Mouse (Mus musculus) kidney, postnatal 0 days (tissue): ENCODE measurements at regions not wholly inside any gene's neighbourhood (a gene's known extent, or its start where the extent isn't known, plus 50 kb on each side); places are given as distances from the start of the nearest gene placed in this dataset.
A peak's percentile ranks its signal among the peaks of the same experiment; 100 is the strongest.

Experiments used
- ATAC-seq: fragments of 200-750 bp; cut with Nextera tagmentation; replicated peaks from 2 replicates; pipeline ENCODE4 v1.8.0; 2017; ENCODE audit warnings: low read depth, moderate number of reproducible peaks, moderate TSS enrichment, moderate library complexity; ENCODE audit not compliant: low FRiP score
- DNase-seq: peaks from one replicate; pipeline ENCODE4 v3.0.0-alpha.2; 2016; ENCODE audit warnings: low spot score
- H3K27ac ChIP-seq: fragments of 300-500 bp; sonication (generic); 2 replicates; pipeline ENCODE4 v1.5.1; 2014; ENCODE audit warnings: mild to moderate bottlenecking
- H3K27me3 ChIP-seq: fragments of 300-500 bp; sonication (generic); 2 replicates; pipeline ENCODE4 v1.6.1; 2014; ENCODE audit warnings: low read length, mixed read lengths; ENCODE audit not compliant: insufficient read depth
- H3K36me3 ChIP-seq: fragments of 300-500 bp; sonication (generic); 2 replicates; pipeline ENCODE4 v1.6.1; 2014; ENCODE audit warnings: low read length, mixed read lengths; ENCODE audit not compliant: insufficient read depth
- H3K4me1 ChIP-seq: fragments of 300-500 bp; sonication (generic); replicated peaks from 2 replicates; pipeline ENCODE4 v1.6.1; 2014; ENCODE audit warnings: antibody characterized with exemption, low read length, mixed read lengths; ENCODE audit not compliant: insufficient read depth
- H3K4me2 ChIP-seq: fragments of 300-500 bp; sonication (generic); 2 replicates; pipeline ENCODE4 v1.6.1; 2014; ENCODE audit warnings: mild to moderate bottlenecking, low read length, moderate library complexity, mixed read lengths
- H3K4me3 ChIP-seq: fragments of 300-500 bp; sonication (generic); replicated peaks from 2 replicates; pipeline ENCODE4 v1.5.1; 2014; ENCODE audit warnings: low read depth, low read length
- H3K9ac ChIP-seq: fragments of 300-500 bp; sonication (generic); 2 replicates; pipeline ENCODE4 v1.6.1; 2014; ENCODE audit warnings: low read depth, low read length
- H3K9me3 ChIP-seq: fragments of 300-500 bp; sonication (generic); replicated peaks from 2 replicates; pipeline ENCODE4 v1.6.1; 2016; ENCODE audit warnings: low read length, inconsistent platforms, mixed read lengths
- CTCF ChIP-seq: IDR thresholded peaks from 2 replicates; pipeline ENCODE4 v1.5.1; 2016; ENCODE audit warnings: antibody characterized with exemption, low read depth, mild to moderate bottlenecking, moderate library complexity
- WGBS: fragments of 180-500 bp; shearing (Covaris S2); extraction: QIAGEN DNeasy Blood & Tissue Kit; methylation state at CpG from one replicate; pipeline ENCODE4 v1.1.7; 2014; 5-methylcytosine and 5-hydroxymethylcytosine counted together

GRCm38 (mm10) chr15:96178374-96179109, 108.8 kb upstream of the Arid2 start:
- 73% methylated on average over 8 of the region's 8 CpGs for WGBS
- no peak for TF ChIP-seq CTCF
- no peak overlapping the region for H3K4me3 ChIP-seq
- H3K9me3 ChIP-seq = no peaks in the 10 kb centered on the region
- H3K4me2 ChIP-seq = no peak overlapping the region
- DNase-seq = peak; percentile 33
- H3K27me3 ChIP-seq = no peaks in the 10 kb centered on the region
- no peaks in the 10 kb centered on the region for H3K4me1 ChIP-seq
- H3K36me3 ChIP-seq = no peaks in the 10 kb centered on the region
- H3K27ac ChIP-seq = no peak overlapping the region
- no peak overlapping the region for H3K9ac ChIP-seq
- ATAC-seq = no peak

GRCm38 (mm10) chr15:96179511-96179910, 107.8 kb upstream of the Arid2 start:
- no peaks in the 10 kb centered on the region for H3K36me3 ChIP-seq
- no peak for TF ChIP-seq CTCF
- no peaks in the 10 kb centered on the region for H3K27me3 ChIP-seq
- no peak for DNase-seq
- ATAC-seq = no peak
- H3K4me3 ChIP-seq = no peak overlapping the region
- no peak overlapping the region for H3K27ac ChIP-seq
- no peaks in the 10 kb centered on the region for H3K9me3 ChIP-seq
- H3K4me1 ChIP-seq = no peaks in the 10 kb centered on the region
- H3K4me2 ChIP-seq = no peak overlapping the region
- no peak overlapping the region for H3K9ac ChIP-seq
- 84% methylated on average over 5 of the region's 5 CpGs for WGBS

DNA sequence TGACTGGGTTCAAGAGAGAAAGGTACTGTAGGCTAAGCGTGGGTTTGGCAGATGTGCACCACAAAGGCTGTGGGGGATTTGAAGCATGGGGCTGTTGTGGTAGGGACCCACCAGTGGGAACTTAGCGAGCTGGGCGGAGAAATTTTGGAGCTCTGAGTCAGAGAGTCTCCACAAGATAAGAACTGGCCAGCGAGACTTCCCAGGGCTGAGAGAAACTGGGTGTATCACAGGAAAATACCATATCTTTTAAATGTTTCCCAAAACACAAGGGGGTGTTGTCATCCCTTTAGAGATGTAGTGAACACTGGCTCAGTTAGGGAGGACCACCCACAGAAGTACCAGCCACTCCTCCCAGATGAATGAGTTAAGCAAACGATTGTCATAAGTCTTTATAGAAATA, 107.3 kb upstream of the Arid2 start:
- Histone ChIP-seq H3K27ac (no peak overlapping the region), H3K4me2 (no peak overlapping the region), H3K4me3 (no peak overlapping the region), H3K4me1 (no peaks in the 10 kb centered on the region), H3K27me3 (no peaks in the 10 kb centered on the region), H3K9ac (no peak overlapping the region), H3K9me3 (no peaks in the 10 kb centered on the region), H3K36me3 (no peaks in the 10 kb centered on the region)
- no peak for DNase-seq
- WGBS = 82% methylated on average over 5 of the region's 5 CpGs
- TF ChIP-seq CTCF = no peak
- no peak for ATAC-seq

GRCm38 (mm10) chr15:96180977-96181376, 106.3 kb upstream of the Arid2 start:
- Histone ChIP-seq H3K4me3 (no peak overlapping the region), H3K4me2 (no peak overlapping the region), H3K36me3 (no peaks in the 10 kb centered on the region), H3K4me1 (no peaks in the 10 kb centered on the region), H3K9me3 (no peaks in the 10 kb centered on the region), H3K9ac (no peak overlapping the region), H3K27me3 (no peaks in the 10 kb centered on the region), H3K27ac (no peak overlapping the region)
- DNase-seq (no peak), ATAC-seq (no peak)
- 85% methylated on average over 8 of the region's 8 CpGs for WGBS
- no peak for TF ChIP-seq CTCF

DNA sequence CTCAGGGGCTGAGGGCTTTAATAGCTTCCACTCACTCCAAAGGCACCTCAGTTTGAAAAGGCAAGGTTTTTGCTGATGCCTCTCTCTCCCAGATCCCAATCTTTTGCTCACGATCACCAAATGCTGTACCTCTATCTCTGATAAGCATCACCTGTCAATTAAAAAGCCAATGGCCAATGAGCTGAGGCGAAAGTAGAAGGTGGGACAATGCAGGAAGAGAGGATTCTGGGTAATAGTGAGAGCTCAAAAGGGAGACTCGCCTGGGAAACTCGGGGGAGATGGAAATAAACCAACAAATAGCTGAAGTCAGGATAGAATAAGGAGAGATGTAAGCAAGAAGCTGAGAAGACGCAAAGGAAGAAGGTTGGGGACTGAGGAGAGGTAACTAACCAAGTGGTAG, 105.0 kb upstream of the Arid2 start:
- H3K27me3 ChIP-seq = no peaks in the 10 kb centered on the region
- WGBS = 73% methylated on average over 5 of the region's 5 CpGs
- ATAC-seq = no peak

DNA sequence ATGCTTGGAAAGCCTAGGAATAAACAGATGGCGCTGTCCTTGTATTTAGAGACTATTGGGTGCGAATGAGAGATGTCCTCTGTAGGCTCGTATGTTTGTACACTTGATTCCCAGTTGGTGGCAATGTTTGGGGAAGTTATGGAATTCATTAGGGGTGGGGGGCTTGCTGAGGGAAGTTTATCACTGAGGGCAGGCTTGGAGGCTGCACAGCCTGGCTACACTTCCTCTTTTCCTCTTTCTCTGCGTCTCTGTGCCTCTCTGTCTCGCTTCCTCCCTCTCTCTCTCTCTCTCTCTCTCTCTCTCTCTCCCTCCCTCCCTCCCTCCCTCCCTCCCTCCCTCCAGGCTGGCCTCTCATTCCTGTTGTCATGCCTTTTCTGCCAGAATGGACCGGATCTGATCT, 104.2 kb upstream of the Arid2 start:
- ATAC-seq (no peak), DNase-seq (no peak)
- 78% methylated on average over 6 of the region's 6 CpGs for WGBS
- no peak overlapping the region for H3K4me3 ChIP-seq
- TF ChIP-seq CTCF = no peak
- no peaks in the 10 kb centered on the region for H3K36me3 ChIP-seq
- H3K4me1 ChIP-seq = no peaks in the 10 kb centered on the region
- H3K4me2 ChIP-seq = no peak overlapping the region
- no peaks in the 10 kb centered on the region for H3K9me3 ChIP-seq
- no peaks in the 10 kb centered on the region for H3K27me3 ChIP-seq
- no peak overlapping the region for H3K9ac ChIP-seq
- H3K27ac ChIP-seq = no peak overlapping the region

More for the DNA sequence above, 105.0 kb upstream of the Arid2 start:
- H3K27ac ChIP-seq = no peak overlapping the region
- no peaks in the 10 kb centered on the region for H3K9me3 ChIP-seq
- TF ChIP-seq CTCF = no peak
- no peak overlapping the region for H3K9ac ChIP-seq
- no peak for DNase-seq
- H3K4me3 ChIP-seq = no peak overlapping the region
- H3K4me1 ChIP-seq = no peaks in the 10 kb centered on the region
- no peaks in the 10 kb centered on the region for H3K36me3 ChIP-seq
- H3K4me2 ChIP-seq = no peak overlapping the region

DNA sequence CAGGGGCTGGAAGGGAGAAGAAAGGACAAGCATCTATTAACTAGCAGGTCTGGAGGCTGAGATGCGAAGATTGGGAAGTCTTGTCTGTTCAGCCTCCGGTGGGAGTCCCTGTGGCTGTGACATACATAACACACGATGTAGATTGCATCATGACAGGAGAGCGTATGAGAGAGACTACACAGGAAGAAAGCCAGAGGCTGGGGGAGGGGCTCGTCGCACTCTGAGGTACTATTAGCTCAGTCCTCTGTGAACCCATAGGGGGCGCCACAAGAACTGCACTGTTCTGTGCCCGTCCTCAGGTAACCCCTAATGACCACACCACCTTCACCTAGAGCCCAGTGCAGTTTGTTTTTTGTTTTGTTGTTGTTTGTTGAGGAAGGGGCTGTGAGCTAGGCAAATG, 102.7 kb upstream of the Arid2 start:
- Histone ChIP-seq H3K36me3 (no peaks in the 10 kb centered on the region), H3K27me3 (no peaks in the 10 kb centered on the region), H3K4me3 (no peak overlapping the region), H3K4me1 (no peaks in the 10 kb centered on the region), H3K27ac (no peak overlapping the region), H3K9ac (no peak overlapping the region), H3K9me3 (no peaks in the 10 kb centered on the region), H3K4me2 (no peak overlapping the region)
- peak; percentile 6; the same call in 1 of the 2 replicates for TF ChIP-seq CTCF
- WGBS = 78% methylated on average over 8 of the region's 8 CpGs
- DNase-seq (no peak), ATAC-seq (no peak)
